Mouse (Mus musculus) gastrocnemius, postnatal 4 days (tissue): Measurements from ENCODE around the gene Rab28. TPM values are rescaled to one million over a fixed set of nuclear protein-coding genes. Genes with fewer than 3 reads are reported as not detected.

ENCODE experiments used
- DNase-seq, 2 experiments: peaks; one replicate each; pipeline ENCODE4 v3.0.0; 2021 to 2022; ENCODE audit warnings: low spot score in 2 of 2, mixed read lengths in 2 of 2
- total RNA-seq, 2 experiments: library from RNA; stranded (reverse); gene quantifications; 2 replicates each; pipeline ENCODE4 v1.2.3; 2021

Rab28 gene
- total RNA-seq, 2 experiments from 2014 or later: 44.8 to 50.6 TPM

DNA sequence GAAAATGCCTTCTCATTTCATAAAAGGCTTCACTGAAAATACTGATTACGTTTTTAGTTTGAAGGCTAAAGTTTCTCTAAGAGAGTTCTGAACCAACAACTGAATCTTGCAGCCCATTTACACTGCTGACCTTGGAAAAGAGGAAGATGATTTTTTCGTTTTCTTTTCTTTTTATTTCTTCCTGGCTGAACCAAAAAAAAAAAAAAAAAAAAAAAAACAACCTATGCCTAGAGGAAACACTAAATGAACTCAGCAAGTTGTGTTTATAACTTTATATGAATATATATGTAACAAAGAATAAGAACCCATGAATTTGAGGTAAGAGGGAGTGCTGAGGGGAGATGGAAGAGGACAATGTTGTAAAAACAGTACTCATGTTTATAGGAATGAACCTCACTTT is 71.2 kb downstream of the Rab28 start:
- no peak for DNase-seq

DNA sequence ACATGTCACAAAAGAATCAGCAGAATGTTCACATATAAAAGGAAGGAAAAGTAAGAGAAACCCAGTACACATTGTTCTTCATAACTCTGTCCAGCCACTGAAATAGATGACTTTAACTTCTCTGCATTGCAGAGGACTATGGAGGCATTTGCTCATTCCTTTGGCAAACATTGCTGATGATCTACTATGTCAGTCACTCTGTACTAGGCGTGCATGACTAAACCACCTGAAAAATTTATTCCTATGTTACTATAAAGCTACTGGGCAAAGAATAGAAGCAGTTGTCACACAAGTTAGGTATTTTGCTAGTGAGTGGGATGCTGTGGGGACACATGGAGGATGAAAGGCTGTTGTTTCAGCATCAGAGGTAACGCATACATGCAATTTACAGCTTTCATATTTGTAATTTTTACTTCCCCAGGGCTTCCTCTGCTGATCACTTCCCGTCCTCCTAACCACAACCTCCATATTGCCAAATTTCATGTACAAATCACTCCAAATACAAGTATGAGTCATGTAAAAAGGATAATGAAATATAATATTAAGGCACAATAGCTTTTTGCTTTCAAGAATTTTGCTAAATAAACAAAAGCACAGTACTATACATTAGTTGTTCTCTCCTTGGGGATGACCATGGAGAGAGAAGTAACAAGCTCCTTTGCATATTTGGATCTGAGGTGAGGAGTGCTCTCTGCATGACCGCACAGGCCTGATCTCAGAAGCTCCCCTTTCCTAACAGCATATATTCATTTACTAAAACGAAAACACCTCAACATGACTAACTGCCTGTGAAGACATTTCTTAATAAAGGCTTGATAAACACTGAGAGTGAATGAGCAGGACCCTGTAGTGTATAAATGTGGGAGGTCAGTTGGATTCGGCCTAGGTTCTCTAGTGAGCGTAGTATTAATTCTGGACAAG is 80.5 kb downstream of the Rab28 start:
- DNase-seq: no peak

DNA sequence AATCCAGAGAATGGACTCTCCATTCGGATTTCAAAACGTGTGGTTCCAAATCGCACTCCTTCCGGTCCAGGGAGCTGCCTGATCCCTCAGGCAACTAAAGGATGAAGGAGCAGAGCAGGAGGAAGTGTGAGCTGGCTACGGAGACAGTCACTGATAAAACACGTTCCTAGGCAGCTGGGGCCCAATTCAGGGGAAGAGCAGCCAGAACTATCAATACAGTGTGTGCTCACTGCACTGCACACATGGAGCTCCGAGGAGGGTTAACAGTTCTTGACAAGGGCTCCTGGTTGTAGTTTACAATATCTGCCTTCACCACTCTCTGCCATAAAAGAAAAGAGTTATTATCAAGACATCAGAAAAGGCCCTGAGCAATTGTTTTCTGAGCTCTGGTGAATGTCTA is 82.4 kb downstream of the Rab28 start:
- no peak for DNase-seq

DNA sequence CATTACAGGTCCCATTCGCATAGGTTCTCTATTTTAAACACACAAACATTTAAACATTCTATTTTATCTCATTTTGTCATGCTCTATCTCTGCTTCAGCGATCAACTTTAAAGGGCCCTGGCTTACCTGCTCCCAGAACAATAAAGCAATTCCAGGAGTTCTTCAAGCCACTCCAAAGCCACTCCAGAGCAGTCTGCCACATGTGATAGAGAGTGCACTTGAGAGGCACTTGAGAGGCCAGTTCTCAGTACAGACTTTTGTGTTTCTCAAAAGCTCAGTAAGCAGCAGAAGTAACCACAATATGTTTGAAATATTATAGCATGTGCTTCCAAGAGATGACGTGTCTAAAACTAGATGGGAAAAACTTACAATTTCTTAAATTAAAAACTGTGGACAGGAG is 86.2 kb downstream of the Rab28 start:
- DNase-seq: no peak

DNA sequence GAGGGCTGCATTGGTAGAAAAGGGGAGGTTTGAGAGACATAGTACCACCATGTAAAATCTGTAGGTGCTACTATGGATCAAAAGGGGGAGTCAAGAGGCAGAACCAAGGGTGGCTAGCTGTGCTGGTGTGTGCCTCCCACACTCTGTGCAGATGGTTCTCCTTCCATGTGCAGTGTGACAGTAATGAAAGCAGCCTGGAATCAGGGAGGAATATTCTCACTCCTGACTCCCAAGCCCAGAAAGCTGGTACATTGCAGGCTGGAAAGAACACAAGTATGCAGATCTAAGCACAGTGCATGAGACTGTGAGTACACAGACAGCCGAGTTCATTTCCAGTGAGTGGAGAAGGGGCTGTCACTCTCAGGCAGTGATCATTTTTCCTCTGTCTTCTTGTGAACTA is 89.0 kb downstream of the Rab28 start:
- DNase-seq: no peak

DNA sequence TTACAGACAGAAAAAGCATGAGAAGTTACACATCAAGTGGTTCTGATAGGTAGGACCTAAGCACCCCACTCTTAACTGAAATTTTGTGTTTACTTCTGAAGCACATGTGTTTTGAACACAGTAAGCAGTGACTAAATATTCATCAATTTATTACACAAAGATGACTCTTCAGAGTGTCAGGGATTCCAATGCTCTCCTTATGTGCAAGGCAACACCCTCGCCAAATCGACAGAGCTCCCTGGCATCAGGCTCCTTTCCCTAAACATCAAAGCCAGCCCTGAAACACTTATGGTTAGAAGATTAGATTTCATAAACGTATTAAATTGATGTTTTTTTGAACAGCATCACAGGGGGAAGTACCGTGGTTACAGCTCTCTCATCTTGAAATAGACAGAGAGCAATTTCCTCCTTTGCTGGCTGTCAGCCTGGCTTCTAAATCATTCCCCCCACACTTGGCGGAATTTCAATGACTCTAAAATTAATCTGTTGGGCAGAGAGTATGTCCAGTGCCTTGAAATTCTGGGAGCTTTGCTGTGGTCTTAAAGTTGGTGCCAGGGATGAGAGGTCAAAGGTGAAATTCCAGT is 97.4 kb downstream of the Rab28 start:
- no peak for DNase-seq

DNA sequence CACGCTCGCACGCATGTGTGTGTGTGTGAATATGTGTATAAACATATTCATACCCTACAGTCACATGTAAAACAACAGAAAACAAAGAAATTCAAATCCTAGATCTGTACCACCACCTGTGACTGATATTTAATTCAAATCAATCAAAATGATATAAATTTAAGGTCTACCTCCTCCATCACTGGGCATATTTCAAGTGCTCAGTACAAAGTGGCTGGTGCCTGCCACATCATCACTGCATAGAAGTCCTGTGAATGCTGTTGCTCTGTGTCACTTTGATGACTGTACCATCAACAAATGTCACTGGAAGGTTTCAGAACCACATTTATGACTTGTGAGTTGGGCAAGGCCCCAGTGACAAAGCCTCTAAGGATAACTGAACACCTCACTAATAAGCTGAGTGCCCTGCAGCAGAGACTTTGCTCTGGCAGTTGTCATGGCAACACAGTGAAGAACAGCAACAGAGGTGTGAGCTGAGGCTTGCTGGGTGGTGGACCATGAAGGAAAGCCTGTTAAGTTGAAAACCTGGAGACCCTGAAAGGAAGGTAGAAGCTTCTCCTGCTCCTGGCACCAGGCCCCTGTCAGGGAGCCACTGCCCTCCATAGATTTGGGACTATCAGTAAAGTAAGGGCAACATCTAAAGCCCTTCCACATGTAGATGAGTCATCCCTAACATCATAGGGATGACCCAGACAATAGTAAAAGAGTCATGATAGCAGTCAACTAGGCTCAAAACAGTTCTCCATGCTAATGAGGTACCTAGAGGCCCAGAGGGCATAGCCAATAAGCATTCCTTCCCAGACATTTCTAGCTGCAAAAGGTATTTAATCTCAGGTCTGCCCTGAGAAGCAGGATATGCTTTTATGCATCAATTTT is 111.5 kb downstream of the Rab28 start:
- DNase-seq: no peak

DNA sequence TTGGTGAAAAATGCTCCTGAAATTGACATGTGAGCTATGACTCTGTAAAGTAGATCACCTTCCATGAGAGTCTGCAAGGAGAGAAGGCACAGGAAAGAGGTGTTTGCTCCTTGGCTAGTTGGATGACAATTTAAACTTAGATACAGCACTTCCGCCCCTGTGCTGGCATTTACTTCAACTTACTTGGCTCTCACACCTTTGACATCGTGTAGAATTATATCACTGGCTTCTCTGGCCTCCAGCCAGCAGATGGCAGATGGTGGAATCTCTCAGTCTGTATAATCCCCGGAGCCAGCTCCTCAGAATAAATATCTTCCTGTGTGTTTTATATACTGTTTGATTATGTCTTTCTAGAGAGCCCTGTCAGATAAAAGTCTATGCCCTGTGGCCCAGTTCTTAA is 112.8 kb downstream of the Rab28 start:
- no peak for DNase-seq

DNA sequence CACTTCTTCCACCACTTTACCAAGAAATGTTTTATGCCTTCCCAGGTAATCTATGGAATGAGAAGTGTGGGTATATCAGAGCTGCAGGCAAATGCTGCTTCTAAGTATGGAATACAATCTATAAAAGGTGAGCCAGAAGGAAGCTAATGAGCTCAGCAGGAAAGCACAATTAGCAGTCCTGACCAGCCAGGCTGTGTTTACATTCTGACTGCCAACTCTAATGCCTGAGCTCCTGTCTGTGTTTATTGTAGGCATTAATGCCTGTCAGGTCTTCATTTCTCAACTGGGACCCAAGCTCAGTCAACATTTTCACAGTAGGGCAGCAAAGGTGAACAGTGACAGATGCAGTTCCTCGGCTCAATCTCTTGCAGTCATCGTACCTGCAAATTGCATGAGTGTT is 129.9 kb downstream of the Rab28 start:
- DNase-seq: no peak

Other genes with a start within 250 kb of the Rab28 start
- gene Nkx3-2, start 56.3 kb upstream of the Rab28 start, total RNA-seq: under 1 TPM; 0.15 to 0.26 TPM
- gene Bod1l, start 136.2 kb upstream of the Rab28 start, total RNA-seq: 10 to 100 TPM; 19.4 to 21.9 TPM